Mouse (Mus musculus): ENCODE measurements at regions not wholly inside any gene's neighbourhood (a gene's known extent, or its start where the extent isn't known, plus 50 kb on each side); places are given as distances from the start of the nearest gene placed in this dataset. TPM values are rescaled to one million over a fixed set of nuclear protein-coding genes. Genes with fewer than 3 reads are reported as not detected.

DNA sequence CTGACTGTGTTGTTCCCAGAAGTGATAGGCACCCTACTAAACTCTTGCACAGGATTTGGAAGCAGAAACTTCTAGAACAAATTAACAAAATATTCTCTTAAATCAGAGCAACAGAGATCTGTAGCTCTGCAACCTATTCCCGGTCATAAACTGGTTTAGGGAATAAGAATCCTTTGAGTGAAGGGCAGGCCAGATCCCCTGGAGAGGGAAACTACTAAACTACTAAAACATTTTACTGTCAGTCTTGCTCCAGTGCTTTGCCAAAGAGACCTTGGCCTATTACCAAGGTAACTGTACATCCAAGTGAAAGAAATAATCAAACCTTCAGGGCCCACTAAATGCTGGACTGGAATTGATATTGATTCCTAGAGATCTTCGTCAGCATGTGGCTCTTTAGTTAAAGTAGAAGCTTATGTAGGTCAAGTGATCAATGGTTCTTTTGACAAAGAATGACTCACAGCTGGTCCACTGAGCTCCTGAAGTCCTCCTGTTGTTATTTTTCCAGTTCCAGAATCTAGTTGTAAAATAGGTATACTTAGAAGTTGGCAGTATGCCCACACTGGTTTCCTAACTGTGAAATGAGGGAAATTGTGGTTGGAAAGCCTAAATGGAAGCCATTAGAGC lies 91.6 kb upstream of the Slc24a2 start:
- no peaks in the 10 kb centered on the region for H3K9me3 ChIP-seq (ENCODE audit: low read length)
- H3K27ac ChIP-seq (ENCODE audit: low read length) = no peak overlapping the region
- DNase-seq (ENCODE audit: low spot score) (no peak), ATAC-seq (no peak)
- 79% methylated on average over 2 of the region's 2 CpGs for WGBS
- no peaks in the 10 kb centered on the region for H3K36me3 ChIP-seq (ENCODE audit: insufficient read depth, low read length)
- H3K4me2 ChIP-seq (replicated peaks; ENCODE audit: low read depth, low read length) = no peak overlapping the region
- no peaks in the 10 kb centered on the region for H3K4me1 ChIP-seq (ENCODE audit: insufficient read depth, low read depth, low read length)
- H3K27me3 ChIP-seq (replicated peaks; ENCODE audit: insufficient read depth, low read length) = no peaks in the 10 kb centered on the region
- TF ChIP-seq CTCF (IDR thresholded peaks at IDR 0.05) (no peak), EP300 (IDR thresholded peaks at IDR 0.05) (no peak)
- H3K9ac ChIP-seq (replicated peaks; ENCODE audit: low read depth) = no peak overlapping the region
- no peak overlapping the region for H3K4me3 ChIP-seq (ENCODE audit: low read depth, low read length)

DNA sequence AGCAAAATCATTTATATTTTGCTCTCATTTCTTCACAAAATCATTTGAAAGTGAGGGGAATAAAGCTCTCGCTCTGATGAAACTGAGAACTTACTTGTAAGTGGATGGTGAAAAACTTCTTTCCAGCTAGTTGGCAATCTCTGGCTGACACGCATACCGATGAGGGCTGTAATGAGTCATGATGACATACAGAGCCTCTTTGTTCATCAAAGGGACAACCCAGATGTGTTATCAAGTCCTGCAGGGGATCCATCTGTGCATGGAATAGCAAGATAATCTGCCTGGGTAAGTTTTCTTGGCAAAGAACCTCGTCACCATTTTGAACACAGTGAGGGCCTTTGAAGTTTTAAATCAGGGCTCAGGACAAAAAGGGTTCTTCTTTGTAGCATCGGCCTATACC lies 67.9 kb upstream of the Slc24a2 start:
- no peaks in the 10 kb centered on the region for H3K4me1 ChIP-seq (ENCODE audit: insufficient read depth, low read depth, low read length)
- no peaks in the 10 kb centered on the region for H3K27me3 ChIP-seq (replicated peaks; ENCODE audit: insufficient read depth, low read length)
- no peak for ATAC-seq
- no peaks in the 10 kb centered on the region for H3K9me3 ChIP-seq (ENCODE audit: low read length)
- no peak for TF ChIP-seq CTCF (IDR thresholded peaks at IDR 0.05)
- no peak for TF ChIP-seq EP300 (IDR thresholded peaks at IDR 0.05)
- DNase-seq (ENCODE audit: low spot score) = no peak
- H3K4me3 ChIP-seq (ENCODE audit: low read depth, low read length) = no peak overlapping the region
- no peak overlapping the region for H3K4me2 ChIP-seq (replicated peaks; ENCODE audit: low read depth, low read length)
- H3K9ac ChIP-seq (replicated peaks; ENCODE audit: low read depth) = no peak overlapping the region
- no peak overlapping the region for H3K27ac ChIP-seq (ENCODE audit: low read length)
- WGBS = 71% methylated on average over 5 of the region's 5 CpGs
- no peaks in the 10 kb centered on the region for H3K36me3 ChIP-seq (ENCODE audit: insufficient read depth, low read length)

DNA sequence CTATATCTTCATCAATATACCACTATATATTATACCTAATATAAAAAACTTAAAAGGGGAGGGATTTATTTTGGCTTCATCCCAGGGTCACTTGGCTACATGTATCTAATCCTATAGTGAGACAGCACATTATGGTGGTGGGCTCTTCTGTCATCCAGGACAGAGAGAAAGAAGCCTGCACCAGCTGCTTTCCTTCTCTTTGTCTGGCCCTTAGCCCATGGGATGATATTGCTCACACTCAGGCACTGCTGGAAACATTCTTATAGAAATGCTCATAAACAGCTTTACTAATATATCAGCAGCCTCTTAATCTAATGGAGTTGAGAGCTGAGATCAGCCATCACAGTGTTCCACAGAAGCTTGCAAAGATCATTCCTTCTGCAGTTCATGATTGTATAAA lies 64.3 kb upstream of the Slc24a2 start:
- Histone ChIP-seq H3K4me2 (replicated peaks; ENCODE audit: low read depth, low read length) (no peak overlapping the region), H3K27ac (ENCODE audit: low read length) (no peak overlapping the region), H3K27me3 (replicated peaks; ENCODE audit: insufficient read depth, low read length) (no peaks in the 10 kb centered on the region), H3K4me3 (ENCODE audit: low read depth, low read length) (no peak overlapping the region), H3K9ac (replicated peaks; ENCODE audit: low read depth) (no peak overlapping the region), H3K4me1 (ENCODE audit: insufficient read depth, low read depth, low read length) (no peaks in the 10 kb centered on the region), H3K36me3 (ENCODE audit: insufficient read depth, low read length) (no peaks in the 10 kb centered on the region), H3K9me3 (ENCODE audit: low read length) (no peaks in the 10 kb centered on the region)
- no peak for DNase-seq (ENCODE audit: low spot score)
- ATAC-seq = no peak
- TF ChIP-seq CTCF (IDR thresholded peaks at IDR 0.05) (no peak), EP300 (IDR thresholded peaks at IDR 0.05) (no peak)

Small RNAs in the stretch of these regions (microRNA-seq; reads per million reads assigned to microRNA genes)
- gene Gm23154 = not detected
